Mouse (Mus musculus) thymus, postnatal 14 days (tissue): ENCODE data around the gene Best1.
A peak's percentile ranks its signal among the peaks of the same experiment; 100 is the strongest.

Experiments used
- DNase-seq: peaks from one replicate; pipeline ENCODE4 v3.0.0; 2021

The Best1 gene

GRCm38 (mm10) chr19:10001206-10001969, at the start of gene Best1, which contains the start of gene Rab3il1:
TSS of gene Best1 (minus strand) at chr19:10001633.
TSS of gene Rab3il1 (plus strand) at chr19:10001669.
- no peak for DNase-seq

- no peak for DNase-seq
Observed at GRCm38 (mm10) chr19:10050438-10050837, 49.0 kb upstream of the Best1 start.

GRCm38 (mm10) chr19:10049533-10049932, 48.1 kb upstream of the Best1 start:
- no peak for DNase-seq

- no peak for DNase-seq
Observed at GRCm38 (mm10) chr19:10046983-10047382, 45.5 kb upstream of the Best1 start.

- DNase-seq, result no peak
Observed at GRCm38 (mm10) chr19:10046346-10046745, 44.9 kb upstream of the Best1 start.

- DNase-seq, result no peak
Observed at GRCm38 (mm10) chr19:10045707-10046106, 44.3 kb upstream of the Best1 start.

- no peak for DNase-seq
Observed at GRCm38 (mm10) chr19:10043643-10044042, 42.2 kb upstream of the Best1 start.

GRCm38 (mm10) chr19:10042816-10043215, 41.4 kb upstream of the Best1 start:
- DNase-seq, result no peak

GRCm38 (mm10) chr19:10042232-10042631, 40.8 kb upstream of the Best1 start:
- no peak for DNase-seq

GRCm38 (mm10) chr19:10041388-10042148, 40.1 kb upstream of the Best1 start, which contains the start of gene Fads3:
TSS of gene Fads3 (plus strand) at chr19:10041569.
- peak; percentile 63 for DNase-seq

- DNase-seq, result no peak
Observed at GRCm38 (mm10) chr19:10040866-10041387, 39.5 kb upstream of the Best1 start.

GRCm38 (mm10) chr19:10039615-10040014, 38.2 kb upstream of the Best1 start:
- peak; percentile 22 for DNase-seq

- no peak for DNase-seq
Observed at GRCm38 (mm10) chr19:10038910-10039309, 37.5 kb upstream of the Best1 start.

- no peak for DNase-seq
Observed at GRCm38 (mm10) chr19:10038364-10038763, 36.9 kb upstream of the Best1 start.

GRCm38 (mm10) chr19:10037534-10037933, 36.1 kb upstream of the Best1 start:
- no peak for DNase-seq

GRCm38 (mm10) chr19:10034785-10035447, 33.5 kb upstream of the Best1 start:
- peak; percentile 86 for DNase-seq

GRCm38 (mm10) chr19:10034356-10034755, 32.9 kb upstream of the Best1 start:
- DNase-seq, result no peak

- peak; percentile 66 for DNase-seq
Observed at GRCm38 (mm10) chr19:10033211-10033973, 32.0 kb upstream of the Best1 start.

GRCm38 (mm10) chr19:10029746-10030145, 28.3 kb upstream of the Best1 start:
- no peak for DNase-seq

- no peak for DNase-seq
Observed at GRCm38 (mm10) chr19:10025169-10025875, 23.9 kb upstream of the Best1 start.

- DNase-seq, result no peak
Observed at GRCm38 (mm10) chr19:10023304-10023758, 21.9 kb upstream of the Best1 start.
